Comparison of ENCODE assay signal across 8 mouse cellular contexts in genomic region chr17:24935666-24936065, GRCm38 (mm10). TPM values are rescaled to one million over a fixed set of nuclear protein-coding genes. Genes with fewer than 3 reads are reported as not detected.
DNase-seq lines count a peak whose midpoint lies in the region; ATAC-seq lines count a peak whose summit lies in the region.

No protein-coding gene starts in this region.

- H3K27ac ChIP-seq in kidney, embryonic 14.5 days (ENCODE audit: low read depth, low read length) = no peak overlapping the region
- no peak overlapping the region for H3K27ac ChIP-seq in hindbrain, embryonic 15.5 days (replicated peaks)
- H3K27ac ChIP-seq in midbrain, embryonic 15.5 days = no peak overlapping the region

- ATAC-seq in kidney, embryonic 14.5 days (ENCODE audit: low FRiP score, low TSS enrichment) = no peak
- ATAC-seq in common myeloid progenitor, adult 5-6 weeks (replicated peaks; ENCODE audit: low read depth, poor library complexity, severe bottlenecking) = 0 out of 2 replicates have a peak, but pooled peaks have one; percentile 4
- no peak for ATAC-seq in hindbrain, embryonic 15.5 days (ENCODE audit: low FRiP score, low read depth)
- ATAC-seq in midbrain, embryonic 15.5 days (replicated peaks) = no peak

- peaks cover 9% of the 10 kb centered on the region for H3K36me3 ChIP-seq in kidney, embryonic 14.5 days (ENCODE audit: control insufficient read depth, insufficient read depth, low read length)
- H3K36me3 ChIP-seq in hindbrain, embryonic 15.5 days = 0 out of 2 replicates have a peak, but pooled peaks cover 7% of the 10 kb centered on the region
- no peaks in the 10 kb centered on the region for H3K36me3 ChIP-seq in midbrain, embryonic 15.5 days (replicated peaks)

- no peaks in the 10 kb centered on the region for H3K27me3 ChIP-seq in kidney, embryonic 14.5 days (ENCODE audit: control insufficient read depth, insufficient read depth, low read length)
- no peaks in the 10 kb centered on the region for H3K27me3 ChIP-seq in hindbrain, embryonic 15.5 days
- H3K27me3 ChIP-seq in midbrain, embryonic 15.5 days (replicated peaks) = no peaks in the 10 kb centered on the region

- DNase-seq in kidney, postnatal 14 days = no peak
- no peak for DNase-seq in ovary, postnatal 14 days (ENCODE audit: low spot score)
- no peak for DNase-seq in cerebellum, postnatal 25 days
- DNase-seq in right cerebral cortex, adult 2 months (ENCODE audit: low spot score in 2 of 2) = no peak

- no peaks in the 10 kb centered on the region for H3K9me3 ChIP-seq in kidney, embryonic 14.5 days (ENCODE audit: control insufficient read depth, low read length)
- H3K9me3 ChIP-seq in hindbrain, embryonic 15.5 days = no peaks in the 10 kb centered on the region
- H3K9me3 ChIP-seq in midbrain, embryonic 15.5 days = no peaks in the 10 kb centered on the region

- peak overlapping the region; percentile 99 for H3K4me3 ChIP-seq in kidney, embryonic 14.5 days (ENCODE audit: low read length)
- H3K4me3 ChIP-seq in hindbrain, embryonic 15.5 days = peak overlapping the region; percentile 67
- H3K4me3 ChIP-seq in midbrain, embryonic 15.5 days = peak overlapping the region; percentile 77

- H3K4me1 ChIP-seq in kidney, embryonic 14.5 days (ENCODE audit: control insufficient read depth, insufficient read depth, low read length) = peaks cover 17% of the 10 kb centered on the region
- peaks cover 40% of the 10 kb centered on the region for H3K4me1 ChIP-seq in hindbrain, embryonic 15.5 days (replicated peaks)
- H3K4me1 ChIP-seq in midbrain, embryonic 15.5 days = peaks cover 37% of the 10 kb centered on the region

- peak overlapping the region; percentile 76 for H3K4me2 ChIP-seq in kidney, embryonic 14.5 days (replicated peaks; ENCODE audit: low read depth, low read length)
- peak overlapping the region; percentile 67 for H3K4me2 ChIP-seq in hindbrain, embryonic 15.5 days
- H3K4me2 ChIP-seq in midbrain, embryonic 15.5 days = peak overlapping the region; percentile 72

- H3K9ac ChIP-seq in kidney, embryonic 14.5 days (ENCODE audit: low read depth, low read length) = peak overlapping the region; percentile 83; the same call in 1 of the 2 replicates
- peak overlapping the region; percentile 66 for H3K9ac ChIP-seq in hindbrain, embryonic 15.5 days
- peak overlapping the region; percentile 93 for H3K9ac ChIP-seq in midbrain, embryonic 15.5 days

RNA-seq across cellular contexts. Expression of gene Mapk8ip3, which starts 1.1 kb away (rescaled TPM):
- 23.9 and 31.8 TPM in 2 replicates for polyA plus RNA-seq in kidney, embryonic 14.5 days (2014; fragmentation: Nextera tagmentation; extraction: Ambion mirVana)
- 21.0 and 33.2 TPM in 2 replicates for total RNA-seq in common myeloid progenitor, adult 5-6 weeks (2017)
- 92.2 and 101 TPM in 2 replicates for polyA plus RNA-seq in hindbrain, embryonic 15.5 days (2015; fragmentation: Nextera tagmentation; extraction: Ambion mirVana)
- polyA plus RNA-seq in midbrain, embryonic 15.5 days (2015; fragmentation: Nextera tagmentation; extraction: Ambion mirVana) = 99.5 and 112 TPM in 2 replicates

RNA-seq across cellular contexts. Expression of gene Jpt2, which starts 24.8 kb away (rescaled TPM):
- 131 and 155 TPM in 2 replicates for polyA plus RNA-seq in kidney, embryonic 14.5 days (2014; fragmentation: Nextera tagmentation; extraction: Ambion mirVana)
- 89.7 and 100 TPM in 2 replicates for total RNA-seq in common myeloid progenitor, adult 5-6 weeks (2017)
- polyA plus RNA-seq in hindbrain, embryonic 15.5 days (2015; fragmentation: Nextera tagmentation; extraction: Ambion mirVana) = 101 and 112 TPM in 2 replicates
- polyA plus RNA-seq in midbrain, embryonic 15.5 days (2015; fragmentation: Nextera tagmentation; extraction: Ambion mirVana) = 102 and 103 TPM in 2 replicates

RNA-seq across cellular contexts. Expression of gene Nme3, which starts 39.4 kb away (rescaled TPM):
- polyA plus RNA-seq in kidney, embryonic 14.5 days (2014; fragmentation: Nextera tagmentation; extraction: Ambion mirVana) = 84.6 and 99.5 TPM in 2 replicates
- 35.0 and 36.0 TPM in 2 replicates for total RNA-seq in common myeloid progenitor, adult 5-6 weeks (2017)
- 81.6 and 85.5 TPM in 2 replicates for polyA plus RNA-seq in hindbrain, embryonic 15.5 days (2015; fragmentation: Nextera tagmentation; extraction: Ambion mirVana)
- polyA plus RNA-seq in midbrain, embryonic 15.5 days (2015; fragmentation: Nextera tagmentation; extraction: Ambion mirVana) = 79.7 and 82.3 TPM in 2 replicates

RNA-seq across cellular contexts. Expression of gene Mrps34, which starts 40.8 kb away (rescaled TPM):
- polyA plus RNA-seq in kidney, embryonic 14.5 days (2014; fragmentation: Nextera tagmentation; extraction: Ambion mirVana) = 102 and 111 TPM in 2 replicates
- total RNA-seq in common myeloid progenitor, adult 5-6 weeks (2017) = 21.6 and 22.0 TPM in 2 replicates
- 80.1 and 82.3 TPM in 2 replicates for polyA plus RNA-seq in hindbrain, embryonic 15.5 days (2015; fragmentation: Nextera tagmentation; extraction: Ambion mirVana)
- polyA plus RNA-seq in midbrain, embryonic 15.5 days (2015; fragmentation: Nextera tagmentation; extraction: Ambion mirVana) = 73.1 and 78.9 TPM in 2 replicates

RNA-seq across cellular contexts. Expression of gene Eme2, which starts 40.8 kb away (rescaled TPM):
- polyA plus RNA-seq in kidney, embryonic 14.5 days (2014; fragmentation: Nextera tagmentation; extraction: Ambion mirVana) = 18.2 and 25.2 TPM in 2 replicates
- total RNA-seq in common myeloid progenitor, adult 5-6 weeks (2017) = 9.2 and 22.7 TPM in 2 replicates
- polyA plus RNA-seq in hindbrain, embryonic 15.5 days (2015; fragmentation: Nextera tagmentation; extraction: Ambion mirVana) = 27.0 and 30.5 TPM in 2 replicates
- 31.5 and 33.4 TPM in 2 replicates for polyA plus RNA-seq in midbrain, embryonic 15.5 days (2015; fragmentation: Nextera tagmentation; extraction: Ambion mirVana)
